Mouse (Mus musculus): Measurements from ENCODE around the gene Chst11.

The Chst11 gene

DNA sequence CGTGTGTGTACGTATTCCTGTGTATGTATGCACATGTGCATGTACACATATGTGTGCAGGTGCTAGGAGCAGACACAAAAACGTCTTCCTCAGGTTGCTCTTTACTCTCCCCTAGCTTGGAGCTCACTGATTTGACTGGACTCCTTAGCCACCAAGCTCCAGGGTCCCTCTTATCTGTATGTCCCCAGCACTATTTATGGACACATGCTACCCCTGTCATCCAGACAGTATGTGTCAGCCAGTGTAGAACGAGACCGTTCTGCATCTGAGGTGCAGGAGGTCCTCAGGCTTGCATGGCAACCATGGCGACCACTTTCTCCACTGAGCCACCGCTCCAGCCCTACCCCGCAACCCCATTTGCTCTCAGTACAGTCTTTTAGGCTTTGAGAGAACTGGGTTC is 93.4 kb downstream of the Chst11 start:
- DNase-seq (ENCODE audit: low spot score), result no peak

DNA sequence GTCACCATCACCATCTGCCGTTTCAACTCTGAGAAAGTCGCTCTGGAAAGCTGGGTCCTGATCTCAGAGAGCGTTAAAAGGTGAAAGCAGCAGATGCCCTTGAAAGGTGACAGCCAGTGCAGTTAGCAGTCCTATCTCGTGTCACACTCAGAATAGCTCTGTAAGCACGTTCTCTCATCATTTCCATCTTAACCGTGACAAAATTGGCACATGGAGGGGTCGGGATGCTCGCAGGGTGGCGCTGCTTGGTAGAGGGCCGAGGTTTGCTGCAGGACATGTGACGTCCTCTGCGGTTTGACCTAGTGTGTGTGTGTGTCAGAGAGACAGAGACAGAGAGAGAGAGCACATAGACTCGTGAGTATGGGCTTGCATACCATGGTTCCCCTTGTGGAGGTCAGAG is 94.5 kb downstream of the Chst11 start:
- no peak for DNase-seq (ENCODE audit: low spot score)

DNA sequence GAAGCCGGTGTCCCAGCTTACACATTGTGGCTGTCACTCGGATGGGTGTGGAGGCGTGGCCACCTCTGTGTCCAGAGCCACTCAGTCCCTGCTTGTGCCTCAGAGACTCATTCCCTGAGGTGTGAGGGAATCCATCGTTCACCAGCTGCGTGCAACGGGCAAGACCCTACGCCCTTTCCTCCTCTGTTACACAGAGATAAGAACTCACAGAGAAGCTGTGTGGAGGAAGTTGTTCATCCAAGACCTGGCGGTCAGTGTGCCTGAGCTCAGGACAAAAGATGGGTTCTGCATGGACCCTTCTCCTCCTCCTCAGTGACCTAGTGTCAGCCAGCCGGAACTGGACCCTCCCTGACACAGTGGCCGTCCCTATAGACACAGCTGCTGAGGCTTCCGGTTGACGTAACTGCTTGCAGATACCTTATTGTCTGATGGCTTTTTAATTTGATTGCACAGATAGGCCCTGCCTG is 95.0 kb downstream of the Chst11 start:
- no peak for DNase-seq (ENCODE audit: low spot score)

DNA sequence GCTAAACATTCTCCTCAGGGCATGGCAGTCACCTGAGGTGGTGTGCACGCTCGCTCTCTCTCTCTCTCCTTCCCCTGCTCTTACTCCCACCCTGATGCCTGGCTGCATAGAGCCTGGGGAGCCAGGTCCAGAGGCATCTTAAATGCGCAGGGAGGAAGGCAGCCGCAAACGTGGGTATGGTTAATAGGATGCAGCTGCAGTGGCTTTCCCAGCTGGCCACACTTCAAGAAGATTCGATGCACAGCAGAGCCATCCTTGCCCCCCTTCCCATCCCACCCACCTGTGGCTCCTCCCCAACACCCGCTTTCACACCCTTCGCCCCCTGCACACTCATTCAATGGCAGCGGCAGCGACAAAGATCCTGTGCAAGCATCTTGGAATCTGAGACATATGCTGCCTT is 95.6 kb downstream of the Chst11 start:
- no peak for DNase-seq (ENCODE audit: low spot score)

DNA sequence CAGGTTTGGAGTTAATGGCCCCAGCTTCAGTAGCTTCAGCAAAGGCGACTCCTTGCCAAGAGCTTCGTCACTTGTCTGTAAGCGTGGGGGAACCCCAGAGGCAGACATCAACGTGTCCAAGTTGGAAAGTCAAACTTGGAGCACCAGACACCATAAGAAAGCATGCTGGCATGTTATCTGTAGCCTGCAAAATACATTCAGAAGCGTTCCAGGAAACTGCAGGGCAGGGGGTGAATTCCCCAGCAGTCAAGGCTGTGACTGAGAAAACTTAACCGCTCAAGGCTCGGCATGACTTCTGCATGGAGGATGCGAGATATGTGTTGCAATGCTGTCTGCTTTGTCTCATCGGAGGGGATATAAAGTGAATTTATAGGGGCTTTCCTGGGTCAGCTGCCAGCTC is 98.6 kb downstream of the Chst11 start:
- DNase-seq (ENCODE audit: low spot score), result no peak

DNA sequence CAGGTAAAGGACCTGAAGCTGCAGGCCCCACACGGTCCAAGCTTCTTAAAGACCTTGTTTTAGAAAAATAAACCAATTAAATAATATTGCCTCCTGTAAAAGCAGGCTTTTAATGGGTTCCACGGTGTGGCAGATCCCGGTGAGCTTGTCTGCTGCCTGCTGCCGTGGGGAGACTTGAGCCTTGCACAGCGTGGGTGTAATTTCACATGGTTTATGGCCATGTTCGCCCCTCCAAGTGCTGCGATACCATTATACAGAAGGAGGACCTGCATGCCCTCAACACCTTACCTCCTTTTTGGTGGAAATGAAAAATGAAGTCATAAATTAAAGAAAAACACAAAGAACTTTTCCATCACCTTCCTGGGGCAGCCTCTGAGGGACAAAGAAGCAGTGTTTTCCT is 103.0 kb downstream of the Chst11 start:
- no peak for DNase-seq (ENCODE audit: low spot score)

DNA sequence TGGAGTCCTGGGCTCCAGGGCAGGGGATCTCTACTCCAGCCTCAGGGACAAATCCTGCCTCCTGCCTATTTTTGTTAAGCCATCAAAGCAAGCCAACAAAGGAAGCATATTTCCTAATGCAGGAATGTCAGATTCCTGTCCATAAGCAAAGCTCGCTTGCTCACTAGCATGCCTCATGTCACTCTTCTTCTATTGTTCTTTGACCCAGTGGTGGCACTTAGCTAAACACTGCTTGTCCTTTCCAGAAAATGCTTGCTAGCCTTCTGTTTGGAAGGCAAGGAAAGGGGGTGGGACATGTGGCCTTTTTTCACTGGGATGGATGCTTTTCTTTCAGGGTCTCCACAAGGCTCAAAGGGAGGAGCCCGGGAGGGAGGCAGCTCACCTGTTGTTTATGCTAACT is 103.5 kb downstream of the Chst11 start:
- no peak for DNase-seq (ENCODE audit: low spot score)

DNA sequence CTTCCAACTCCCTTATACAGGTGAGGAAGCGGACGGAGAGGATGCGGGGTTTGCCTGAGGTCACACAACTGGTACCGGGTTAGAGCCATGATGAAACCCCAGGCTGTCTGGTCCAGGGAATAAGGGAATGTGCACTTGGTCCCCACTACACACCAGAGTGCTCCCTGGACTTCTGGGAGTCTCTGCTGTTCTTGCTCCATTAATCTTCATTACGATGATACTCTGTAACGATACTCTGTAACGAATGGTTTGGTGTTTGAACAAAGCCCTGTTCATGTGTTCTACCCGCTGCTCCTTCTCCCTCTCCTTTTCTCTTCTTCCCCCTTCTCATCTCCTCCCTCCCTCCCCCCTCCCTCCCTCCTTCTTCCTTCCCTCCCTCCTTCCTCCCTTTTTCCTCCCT is 104.9 kb downstream of the Chst11 start:
- DNase-seq (ENCODE audit: low spot score), result no peak

DNA sequence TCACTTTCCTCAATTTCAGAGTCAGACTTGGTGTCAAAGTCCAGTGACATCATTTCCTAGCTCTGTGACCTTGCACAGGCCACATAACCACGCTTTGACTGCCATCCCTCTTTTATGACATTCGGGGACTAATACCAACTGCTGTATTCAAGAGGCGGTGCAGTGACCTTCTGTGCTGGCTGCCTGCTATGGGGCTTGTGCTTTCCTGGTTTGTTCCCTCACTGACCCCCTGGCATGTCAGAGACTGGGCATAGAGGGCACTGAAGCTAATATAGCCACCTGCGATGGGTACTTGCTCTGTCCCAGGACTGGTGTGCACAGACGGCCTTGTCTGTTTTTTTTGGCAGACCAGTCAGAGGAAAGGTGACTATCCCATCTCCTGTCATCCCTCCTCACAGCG is 108.4 kb downstream of the Chst11 start:
- DNase-seq (ENCODE audit: low spot score), result no peak

DNA sequence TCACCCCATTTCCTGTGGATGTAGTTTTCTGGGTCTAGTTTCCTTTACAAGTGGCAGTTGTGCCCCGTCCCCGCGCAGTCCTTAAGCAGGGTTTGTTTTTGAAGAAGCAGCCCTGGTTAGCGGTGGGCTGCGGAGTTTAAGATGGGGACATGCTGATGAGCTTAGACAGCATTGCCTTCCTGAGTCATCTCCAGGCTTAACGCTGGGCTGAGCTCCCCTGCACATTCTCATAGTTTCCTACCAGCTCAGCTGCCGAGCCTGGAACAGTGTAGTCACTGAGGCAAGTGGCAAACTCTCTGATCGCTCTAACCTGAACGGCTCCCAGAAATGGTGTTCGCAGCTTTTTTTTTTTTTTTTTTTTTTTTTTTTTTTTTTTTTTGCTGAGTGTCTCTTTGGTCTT is 109.0 kb downstream of the Chst11 start:
- no peak for DNase-seq (ENCODE audit: low spot score)

DNA sequence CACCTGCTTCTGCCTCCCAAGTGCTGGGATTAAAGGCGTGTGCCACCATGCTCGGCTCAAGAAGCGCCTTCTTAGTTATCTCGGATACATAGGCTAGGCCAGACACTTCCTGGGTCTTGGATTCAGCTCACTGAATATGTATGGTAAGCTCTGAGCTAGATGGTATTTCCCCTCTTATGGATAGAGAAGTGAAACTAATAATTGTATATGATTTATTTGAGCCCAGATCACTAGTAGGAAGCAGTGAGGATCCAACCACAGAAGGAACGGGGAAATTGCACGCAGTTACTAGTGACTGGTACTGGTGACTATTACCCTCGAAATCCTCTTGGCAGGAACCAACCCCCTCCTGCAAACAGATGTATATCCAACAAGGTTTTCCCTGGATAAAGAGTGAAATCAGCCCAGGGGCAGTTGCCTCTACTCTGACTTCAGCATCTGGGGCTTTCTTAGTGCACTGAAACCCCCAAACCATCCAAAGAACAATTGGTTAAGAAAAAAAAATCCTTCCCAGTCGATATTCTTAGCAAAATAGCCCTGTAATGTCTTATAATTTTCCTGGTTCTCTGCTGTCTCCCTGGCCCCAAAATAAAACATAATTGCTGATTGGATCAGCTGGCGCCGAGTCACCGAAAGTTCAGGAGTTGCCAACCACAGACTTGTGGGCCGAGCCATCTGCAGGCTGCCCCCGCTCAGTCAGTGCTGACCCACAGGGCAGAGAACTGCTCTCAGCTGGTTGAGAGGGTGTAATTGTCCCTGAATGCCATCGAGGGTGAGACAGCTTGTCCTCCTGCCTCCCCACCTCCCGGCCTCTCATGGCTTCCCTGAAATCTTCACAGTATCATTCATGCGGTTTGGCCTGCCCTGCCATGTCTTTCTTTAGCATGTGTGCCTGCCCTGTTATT is 109.8 kb downstream of the Chst11 start:
- DNase-seq (ENCODE audit: low spot score), result no peak

DNA sequence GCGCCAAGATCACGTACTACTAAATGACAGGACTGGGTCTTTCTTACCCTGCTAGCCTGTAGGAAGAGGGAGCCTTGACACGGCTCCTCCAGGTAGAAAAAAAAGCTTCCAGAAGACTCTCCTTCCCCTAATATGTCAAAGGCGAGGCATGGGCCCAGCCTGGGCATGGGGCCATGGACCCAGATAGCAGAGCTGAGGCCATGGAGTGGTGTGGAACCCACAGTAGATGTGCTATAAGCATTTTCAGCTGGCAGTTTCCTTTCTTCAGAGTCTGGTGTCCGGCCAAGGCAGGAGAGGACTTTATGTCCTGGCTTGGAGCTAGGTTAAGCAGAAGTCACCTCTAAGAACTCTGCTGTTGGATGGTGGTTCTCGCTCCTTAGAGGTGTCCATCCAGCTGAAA is 111.0 kb downstream of the Chst11 start:
- DNase-seq (ENCODE audit: low spot score), result no peak

DNA sequence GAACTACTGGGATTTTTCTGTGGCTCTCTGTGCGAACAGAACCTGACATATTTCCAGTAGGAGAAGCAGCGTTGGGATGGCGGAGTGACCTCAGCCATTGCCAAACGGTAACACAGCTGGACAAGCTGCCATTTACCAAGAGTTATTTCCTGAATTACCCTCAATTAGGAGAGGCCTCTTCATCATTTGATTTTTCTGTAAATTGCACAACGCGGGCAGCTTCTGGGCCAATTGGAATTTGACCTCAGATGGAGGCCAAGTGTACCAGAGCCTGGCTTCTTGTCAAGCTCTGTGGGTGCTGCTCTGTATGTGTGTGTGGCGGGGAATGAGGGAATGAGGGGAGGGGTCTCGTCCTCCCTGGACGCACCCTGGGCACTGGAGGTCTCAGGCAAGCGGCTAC is 113.6 kb downstream of the Chst11 start:
- no peak for DNase-seq (ENCODE audit: low spot score)

DNA sequence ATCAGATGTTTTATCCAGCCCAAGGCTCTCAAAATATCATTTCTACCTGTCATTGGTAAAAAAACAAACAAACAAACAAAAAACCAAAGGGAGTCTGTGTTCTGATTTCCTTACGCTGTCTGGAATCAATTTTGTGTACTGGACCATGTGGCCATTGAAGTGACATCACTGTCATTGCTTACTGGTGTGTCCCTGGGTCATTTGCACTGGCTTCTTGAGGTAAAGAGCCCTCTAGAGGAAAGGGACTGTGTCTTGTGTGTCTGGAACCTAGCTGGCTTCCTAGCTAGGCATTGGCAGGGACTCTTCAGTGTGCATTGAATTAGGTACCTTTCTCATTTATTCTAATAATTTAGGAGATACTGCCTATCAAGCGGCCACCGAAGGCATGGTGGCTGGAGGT is 114.4 kb downstream of the Chst11 start:
- no peak for DNase-seq (ENCODE audit: low spot score)

DNA sequence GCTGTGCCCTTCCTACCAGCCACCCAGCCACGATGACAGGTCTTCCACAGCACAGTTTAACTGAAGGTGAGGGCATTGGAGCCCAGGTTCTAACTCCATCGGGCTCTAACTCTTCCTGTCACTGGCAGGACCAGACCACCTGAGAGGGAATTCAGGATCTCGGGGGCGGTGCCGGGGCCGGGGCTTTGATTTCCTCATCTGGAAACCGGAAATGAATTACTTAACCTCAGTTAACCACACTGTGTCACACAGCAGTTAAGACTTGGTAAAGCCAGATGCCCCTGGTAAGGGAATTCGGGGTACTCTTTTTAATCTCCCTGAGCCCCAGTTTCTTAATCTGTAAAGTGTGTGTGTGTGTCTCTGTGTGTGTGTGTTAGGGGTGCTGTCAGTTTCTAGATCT is 115.6 kb downstream of the Chst11 start:
- DNase-seq (ENCODE audit: low spot score), result no peak

DNA sequence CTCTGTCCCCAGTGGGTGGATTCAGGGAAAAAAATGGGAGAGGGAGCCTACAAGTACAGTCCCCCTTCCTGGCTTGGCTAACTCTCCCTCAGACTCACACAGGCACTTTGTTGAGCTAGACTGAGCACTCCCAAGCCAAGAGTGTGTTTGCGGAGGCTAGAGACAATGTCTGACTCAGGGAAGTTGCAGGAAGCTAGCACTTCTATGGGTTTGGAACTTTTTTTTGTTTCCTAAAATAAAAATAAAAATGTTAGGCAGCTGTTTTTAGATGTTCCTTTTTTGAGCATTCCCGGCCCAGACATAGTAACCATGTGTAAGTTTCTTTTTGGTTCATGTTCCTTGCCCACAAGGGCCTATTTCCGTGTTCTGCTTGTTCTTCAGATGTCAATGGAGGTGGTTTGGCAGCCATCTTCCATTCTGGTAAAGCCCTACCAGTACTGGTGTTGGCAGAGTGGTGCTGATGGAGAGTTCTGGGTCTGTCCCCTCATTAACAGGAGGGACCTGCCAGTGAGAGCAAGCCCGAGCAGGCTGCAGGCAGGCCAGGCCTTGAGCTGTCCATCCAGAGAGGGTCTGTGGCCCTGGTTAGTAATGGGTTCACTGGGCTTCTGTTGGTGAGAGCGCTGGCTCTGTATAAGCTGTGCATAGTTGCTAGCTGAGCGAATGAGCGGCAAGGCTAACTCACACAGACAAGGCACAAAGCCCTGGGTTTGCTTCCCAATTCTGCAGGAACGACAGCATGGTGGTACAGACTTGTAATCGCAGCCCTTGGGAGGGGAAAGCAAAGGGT is 116.3 kb downstream of the Chst11 start:
- DNase-seq (ENCODE audit: low spot score), result no peak

DNA sequence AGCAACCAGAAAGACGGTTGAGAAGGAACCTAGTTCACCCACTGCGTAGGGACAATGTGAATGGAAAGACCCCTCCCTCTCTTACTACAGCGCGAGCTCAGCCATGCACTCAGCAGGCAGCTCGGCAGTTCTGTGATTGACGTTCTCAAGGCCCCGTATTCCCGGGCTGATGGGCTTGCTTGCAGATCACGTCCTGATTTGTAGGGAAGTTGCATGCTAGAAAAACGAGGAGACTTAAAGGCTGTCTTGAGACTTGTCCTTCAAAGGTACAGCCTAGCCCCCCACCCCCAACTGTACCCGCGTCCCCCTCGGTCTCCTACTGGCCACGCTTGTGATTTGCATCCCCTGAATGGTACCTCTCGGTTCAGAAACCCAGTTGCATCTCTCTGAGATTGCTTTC is 117.4 kb downstream of the Chst11 start:
- DNase-seq (ENCODE audit: low spot score), result no peak

DNA sequence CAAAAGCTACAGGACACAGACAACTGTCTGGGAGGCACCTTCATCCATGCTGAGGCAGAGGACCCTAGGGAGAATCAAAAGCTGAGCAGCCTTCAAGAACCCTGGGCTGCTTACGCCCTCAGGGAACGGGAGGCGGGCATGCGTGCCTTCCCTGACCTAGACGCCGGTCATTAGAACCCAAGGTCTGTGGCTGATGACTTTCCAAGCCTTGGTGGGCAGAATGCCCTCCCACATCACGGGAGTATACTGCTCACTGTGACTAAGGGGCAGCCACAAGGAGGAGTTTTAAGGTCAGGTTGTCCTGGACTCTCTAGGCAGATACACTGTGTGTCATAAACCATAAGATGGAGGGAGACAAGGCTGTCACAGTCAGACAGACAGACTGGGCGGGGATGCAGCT is 118.9 kb downstream of the Chst11 start:
- DNase-seq (ENCODE audit: low spot score), result no peak

DNA sequence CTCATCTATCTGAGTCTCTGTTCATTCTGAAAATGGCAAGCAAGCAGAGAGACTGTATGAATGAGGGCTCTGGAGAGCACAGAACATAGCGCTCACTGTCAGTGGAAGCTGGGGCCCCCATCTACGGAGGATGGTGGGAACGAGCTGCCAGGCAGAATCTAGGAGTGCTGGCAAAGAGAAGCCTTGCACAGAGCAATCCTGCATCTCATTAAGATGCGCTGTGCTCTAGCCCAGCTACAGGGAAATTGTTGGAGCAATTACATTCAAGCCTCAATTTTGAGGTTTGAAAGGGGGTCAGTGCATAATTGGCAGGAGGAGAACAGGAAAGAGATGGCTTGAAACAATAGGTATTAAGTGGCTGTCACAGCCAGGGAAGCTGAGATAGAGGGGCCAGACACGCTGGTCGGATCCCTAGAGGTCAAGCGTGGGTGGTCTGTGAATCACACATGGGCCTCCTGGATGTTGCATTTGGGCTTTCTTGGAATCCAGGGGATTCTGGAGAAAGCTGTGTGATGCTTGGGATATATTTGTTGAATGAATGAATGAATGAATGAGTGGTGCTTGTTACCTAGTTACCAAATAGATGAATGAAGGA is 121.0 kb downstream of the Chst11 start:
- DNase-seq (ENCODE audit: low spot score), result no peak

DNA sequence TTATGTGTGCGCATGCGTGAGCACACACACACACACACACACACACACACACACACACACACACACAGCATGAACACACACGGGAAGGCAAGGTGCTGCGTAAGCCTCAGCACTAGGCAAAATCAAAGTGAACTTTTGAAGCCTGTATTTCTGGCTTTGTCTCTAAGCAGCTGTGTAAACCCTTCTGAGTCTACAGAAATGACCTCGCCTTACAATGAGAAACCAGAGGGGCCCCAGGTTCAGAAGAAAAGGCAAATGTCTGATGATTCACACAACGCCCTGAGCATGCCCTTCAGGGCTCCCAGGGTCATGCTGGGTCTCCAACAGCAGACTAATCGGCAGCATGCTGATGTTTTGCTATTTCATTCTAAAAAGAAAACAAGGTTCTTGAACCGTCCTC is 122.1 kb downstream of the Chst11 start:
- no peak for DNase-seq (ENCODE audit: low spot score)

DNA sequence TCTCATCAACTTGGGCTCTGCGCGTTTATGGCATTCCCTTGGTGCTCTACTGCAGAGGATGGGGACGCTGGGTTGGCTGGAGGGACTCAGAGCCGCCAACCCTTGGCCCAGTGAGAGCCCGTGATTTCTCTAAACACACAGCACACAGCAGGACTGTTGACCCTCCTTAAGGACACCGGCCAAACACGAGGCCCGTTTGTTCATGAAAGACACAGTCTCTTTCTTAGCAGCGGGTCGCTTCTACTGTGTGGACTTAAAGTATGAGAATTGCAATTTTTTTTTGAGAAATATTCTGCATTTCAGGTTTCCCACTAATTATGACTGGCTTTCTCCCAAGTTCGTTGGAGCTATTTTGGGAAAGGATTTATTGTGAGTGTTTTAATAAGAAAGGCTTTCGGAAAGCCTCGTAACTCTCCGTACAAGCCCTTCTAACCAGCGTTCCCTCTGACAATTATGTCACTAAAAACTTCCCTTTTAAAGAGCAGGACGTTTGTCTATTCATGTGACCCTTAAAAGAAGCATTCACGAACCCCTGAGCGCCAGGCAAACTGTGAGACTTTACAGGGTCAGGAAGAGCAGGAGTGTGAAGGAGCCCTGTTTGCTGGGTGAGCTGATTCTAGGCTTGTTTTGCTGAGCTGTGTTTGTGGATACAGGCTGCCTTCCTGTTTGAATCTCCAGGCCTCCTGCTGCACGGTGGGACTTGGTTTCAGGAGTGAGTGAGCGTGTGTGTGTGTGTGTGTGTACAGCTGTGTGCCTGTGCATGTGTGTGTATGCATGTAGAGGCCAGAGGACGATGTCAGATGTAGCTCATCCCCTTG is 122.8 kb downstream of the Chst11 start:
- DNase-seq (ENCODE audit: low spot score), result no peak

DNA sequence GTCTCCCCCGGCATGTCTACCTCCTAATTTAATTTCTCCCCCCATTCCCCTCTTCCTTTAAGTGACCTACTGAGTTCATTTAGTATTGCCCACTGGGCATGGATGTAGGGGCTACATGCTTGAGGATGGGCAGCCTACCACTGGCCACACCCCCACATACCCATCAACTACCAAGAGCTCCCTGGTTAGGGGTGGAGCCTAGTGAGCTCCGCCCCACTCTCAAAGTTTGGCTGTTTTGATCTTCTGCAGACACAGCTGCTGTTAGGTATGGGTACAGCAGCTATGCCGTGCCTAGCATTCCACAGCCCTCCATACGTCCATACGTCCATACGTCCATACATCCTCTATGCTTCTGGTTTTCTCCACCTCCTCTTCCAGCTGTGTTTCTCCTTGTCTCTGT is 123.6 kb downstream of the Chst11 start:
- no peak for DNase-seq (ENCODE audit: low spot score)
